Mouse (Mus musculus): ENCODE results near the gene Nup188. TPM values are rescaled to one million over a fixed set of nuclear protein-coding genes. Genes with fewer than 3 reads are reported as not detected.

The Nup188 gene
- polyA plus RNA-seq, 1 experiment from 2014 or later: 19.5 TPM

DNA sequence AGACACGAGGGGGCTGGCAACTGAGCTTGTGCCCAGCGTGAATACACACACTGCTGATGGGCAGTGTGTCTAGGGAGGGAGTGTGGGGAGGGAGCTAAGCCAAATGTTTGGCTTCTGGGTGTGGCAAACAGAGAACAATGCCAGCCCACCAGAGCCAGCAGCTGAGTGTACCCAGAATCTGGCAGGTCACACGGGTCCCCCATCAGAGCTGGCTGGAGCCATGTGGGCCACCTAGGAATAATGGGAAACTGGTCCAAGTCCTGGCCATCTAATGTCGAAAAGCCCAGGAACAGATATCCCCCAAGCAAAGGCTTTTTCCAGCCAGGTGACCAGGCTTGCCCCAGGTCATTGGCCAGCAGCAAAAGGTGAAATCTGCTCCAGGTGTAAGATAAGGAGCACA, 69.7 kb downstream of the Nup188 start:
- Histone ChIP-seq H3K9ac (0 out of 2 replicates have a peak overlapping the region, but pooled peaks have one; percentile 6), H3K4me1 (replicated peaks; ENCODE audit: control insufficient read depth, insufficient read depth, low read length) (peaks cover 19% of the 10 kb centered on the region), H3K36me3 (replicated peaks; ENCODE audit: control insufficient read depth, insufficient read depth) (peaks cover 25% of the 10 kb centered on the region), H3K27ac (no peak overlapping the region), H3K27me3 (ENCODE audit: control insufficient read depth, insufficient read depth, low read length) (no peaks in the 10 kb centered on the region), H3K9me3 (ENCODE audit: control insufficient read depth, low read length) (no peaks in the 10 kb centered on the region), H3K4me3 (replicated peaks; ENCODE audit: low read length) (no peak overlapping the region), H3K4me2 (replicated peaks) (no peak overlapping the region)
- ATAC-seq (ENCODE audit: low FRiP score) (no peak), DNase-seq (ENCODE audit: low spot score) (no peak)
- WGBS: 56% methylated on average over 4 of the region's 4 CpGs

DNA sequence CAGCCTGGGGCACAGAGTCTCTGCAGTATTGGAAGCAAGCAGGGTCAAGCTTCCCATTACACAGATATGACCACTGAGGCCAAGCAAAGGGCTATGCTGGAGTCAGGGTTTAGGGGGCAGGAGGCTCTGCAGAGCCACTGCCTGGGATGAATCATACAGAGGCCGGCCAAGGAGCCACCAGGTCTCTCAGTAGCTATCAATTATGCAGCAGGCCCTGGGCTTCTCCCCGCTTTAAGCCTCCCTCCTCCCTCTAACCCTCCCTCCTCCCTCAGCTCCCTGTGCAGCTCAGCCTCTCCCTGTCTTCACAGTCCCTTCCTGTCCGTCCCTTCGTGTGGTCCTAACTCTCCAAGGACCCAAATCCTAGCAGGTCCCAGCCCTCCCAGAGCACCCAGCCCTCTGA, 70.1 kb downstream of the Nup188 start:
- Histone ChIP-seq H3K4me2 (replicated peaks) (no peak overlapping the region), H3K4me1 (replicated peaks; ENCODE audit: control insufficient read depth, insufficient read depth, low read length) (peaks cover 19% of the 10 kb centered on the region), H3K36me3 (replicated peaks; ENCODE audit: control insufficient read depth, insufficient read depth) (peaks cover 24% of the 10 kb centered on the region), H3K27ac (no peak overlapping the region), H3K9me3 (ENCODE audit: control insufficient read depth, low read length) (no peaks in the 10 kb centered on the region), H3K4me3 (replicated peaks; ENCODE audit: low read length) (no peak overlapping the region), H3K9ac (no peak overlapping the region), H3K27me3 (ENCODE audit: control insufficient read depth, insufficient read depth, low read length) (no peaks in the 10 kb centered on the region)
- no peak for ATAC-seq (ENCODE audit: low FRiP score)
- 62% methylated on average over 4 of the region's 4 CpGs for WGBS
- no peak for DNase-seq (ENCODE audit: low spot score)

DNA sequence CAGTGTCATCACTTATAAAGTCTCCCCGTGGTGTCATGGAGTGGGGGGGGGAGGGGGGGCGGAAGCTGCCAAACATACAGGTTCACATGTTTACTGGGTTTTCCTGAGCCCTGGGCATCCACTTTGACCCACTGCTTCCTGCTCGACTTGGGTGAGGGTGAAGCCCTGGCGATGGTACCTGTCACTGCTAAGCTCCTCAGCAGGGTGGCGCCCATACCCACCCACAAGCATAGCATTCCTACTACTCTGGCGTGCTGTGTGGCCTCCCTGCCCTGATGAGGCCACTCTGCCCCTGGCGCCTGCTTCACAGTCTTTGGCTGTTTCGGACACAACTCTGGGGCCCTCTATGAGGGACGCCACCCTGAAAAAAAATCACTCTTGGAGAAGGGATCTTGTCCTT, 70.7 kb downstream of the Nup188 start:
- ATAC-seq (ENCODE audit: low FRiP score) (no peak), DNase-seq (ENCODE audit: low spot score) (no peak)
- Histone ChIP-seq H3K36me3 (replicated peaks; ENCODE audit: control insufficient read depth, insufficient read depth) (peaks cover 24% of the 10 kb centered on the region), H3K4me1 (replicated peaks; ENCODE audit: control insufficient read depth, insufficient read depth, low read length) (peaks cover 19% of the 10 kb centered on the region), H3K9me3 (ENCODE audit: control insufficient read depth, low read length) (no peaks in the 10 kb centered on the region), H3K4me2 (replicated peaks) (no peak overlapping the region), H3K27ac (no peak overlapping the region), H3K27me3 (ENCODE audit: control insufficient read depth, insufficient read depth, low read length) (no peaks in the 10 kb centered on the region), H3K9ac (no peak overlapping the region), H3K4me3 (replicated peaks; ENCODE audit: low read length) (no peak overlapping the region)
- 72% methylated on average over 9 of the region's 9 CpGs for WGBS

DNA sequence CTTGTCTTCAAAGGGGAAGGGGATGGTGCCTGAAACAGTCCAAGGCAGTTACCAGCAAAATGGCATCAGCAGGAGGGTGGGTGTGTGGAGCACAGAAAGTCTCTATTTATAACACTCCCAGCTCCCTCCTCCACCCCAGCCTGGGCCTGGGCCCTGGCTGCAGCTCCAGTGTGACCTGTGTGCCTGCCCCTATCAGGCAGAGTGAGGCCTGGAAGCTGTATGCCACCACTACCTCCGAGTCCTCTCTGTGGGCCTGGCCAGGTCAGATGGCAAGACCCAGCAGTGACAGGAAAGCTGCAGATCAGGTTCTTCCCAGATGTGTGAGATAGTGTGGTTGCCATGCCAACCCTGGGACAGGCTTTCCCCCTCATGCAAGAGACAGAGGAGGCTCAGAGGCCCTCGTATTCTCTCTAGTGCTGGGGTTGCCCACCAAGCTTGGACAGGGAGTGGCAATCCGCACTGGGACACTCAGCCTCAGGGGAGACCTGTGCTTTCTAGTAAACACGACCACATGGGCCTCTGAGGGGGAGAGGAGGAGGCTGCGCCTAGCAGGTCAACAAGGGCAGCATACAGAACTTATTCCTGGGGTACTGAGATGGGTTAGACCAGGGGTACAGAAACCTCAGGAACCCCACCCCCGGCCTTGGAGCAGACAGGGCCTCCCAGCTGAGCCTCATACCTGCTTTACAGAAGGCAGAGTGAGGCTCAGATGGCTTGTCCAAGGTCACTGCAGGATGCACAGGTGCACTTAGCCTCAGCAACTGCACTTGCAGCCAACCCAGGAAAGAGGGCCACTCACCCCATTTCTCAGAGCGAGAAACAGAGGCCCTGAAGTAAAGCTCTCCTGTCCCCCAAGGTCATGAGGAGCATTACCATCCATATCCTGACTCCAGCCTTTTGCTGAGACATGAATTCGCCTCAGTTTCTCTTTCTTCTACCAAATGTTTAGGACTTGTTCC, 71.6 kb downstream of the Nup188 start:
- ATAC-seq (ENCODE audit: low FRiP score): no peak
- 62% methylated on average over 8 of the region's 8 CpGs for whole genome bisulfite sequencing
- H3K27ac ChIP-seq: no peak overlapping the region
- peak overlapping the region; percentile 87 for H3K9ac ChIP-seq
- H3K36me3 ChIP-seq (replicated peaks; ENCODE audit: control insufficient read depth, insufficient read depth): peaks cover 16% of the 10 kb centered on the region
- peak overlapping the region; percentile 94 for H3K4me2 ChIP-seq (replicated peaks)
- H3K9me3 ChIP-seq (ENCODE audit: control insufficient read depth, low read length): no peaks in the 10 kb centered on the region
- no peaks in the 10 kb centered on the region for H3K27me3 ChIP-seq (ENCODE audit: control insufficient read depth, insufficient read depth, low read length)
- peak overlapping the region; percentile 62 for H3K4me3 ChIP-seq (replicated peaks; ENCODE audit: low read length)
- DNase-seq (ENCODE audit: low spot score): no peak
- H3K4me1 ChIP-seq (replicated peaks; ENCODE audit: control insufficient read depth, insufficient read depth, low read length): peaks cover 19% of the 10 kb centered on the region

DNA sequence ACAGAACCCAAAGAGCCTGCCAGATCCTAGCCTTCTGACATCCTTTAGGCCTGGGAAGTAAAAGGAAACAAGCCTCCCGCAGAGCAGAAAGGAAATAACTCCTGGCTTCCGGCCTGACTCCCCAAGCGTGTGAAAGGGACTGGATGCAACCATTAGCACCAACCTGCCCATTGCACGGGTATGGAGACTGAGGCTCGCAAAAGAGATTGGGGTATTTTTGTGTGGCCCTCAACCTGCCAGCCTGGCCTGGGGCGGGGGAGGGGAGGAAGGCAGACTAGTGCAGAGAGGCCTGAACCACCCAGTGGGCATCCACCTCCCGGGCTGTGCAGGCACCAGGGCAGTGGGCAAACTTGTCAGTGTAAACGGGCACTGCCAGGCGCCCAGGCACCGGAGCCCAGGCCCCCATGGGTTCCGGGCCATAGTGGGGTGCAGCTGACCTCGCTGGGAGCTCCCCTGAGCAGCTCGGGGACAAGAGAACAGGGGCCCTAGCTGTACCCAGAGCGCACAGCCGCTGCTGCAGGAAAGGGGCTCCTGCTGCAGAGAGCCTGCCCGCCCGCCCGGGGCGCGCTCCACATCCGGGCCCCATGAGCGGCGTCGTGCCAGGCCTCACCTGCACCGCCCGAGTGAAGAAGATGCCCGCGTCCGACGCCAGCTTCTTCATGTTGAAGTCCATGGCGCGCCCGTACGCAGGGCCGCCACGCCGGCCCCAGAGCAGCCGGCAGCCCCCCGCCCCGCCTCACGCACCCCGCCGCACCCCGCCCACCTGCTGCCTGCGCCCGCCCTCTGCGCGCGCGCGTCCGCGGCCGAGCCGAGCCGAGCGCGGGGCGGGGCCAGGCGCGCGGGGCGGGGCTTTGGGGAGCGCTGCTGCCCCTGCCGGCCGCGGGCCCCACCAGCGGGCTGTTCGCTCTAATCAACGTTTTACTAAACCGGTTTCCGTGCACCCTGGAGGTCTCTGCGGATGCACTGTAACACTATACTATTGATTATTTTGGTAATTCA, 72.6 kb downstream of the Nup188 start, which contains the start of gene Sh3glb2:
Sh3glb2 (minus strand) TSS at position 805 of the 999 bp plus-strand sequence.
- Histone ChIP-seq H3K9me3 (ENCODE audit: control insufficient read depth, low read length) (no peaks in the 10 kb centered on the region), H3K27me3 (ENCODE audit: control insufficient read depth, insufficient read depth, low read length) (no peaks in the 10 kb centered on the region), H3K4me1 (replicated peaks; ENCODE audit: control insufficient read depth, insufficient read depth, low read length) (peaks cover 19% of the 10 kb centered on the region), H3K4me2 (replicated peaks) (peak within 1 kb of the TSS; percentile 94), H3K36me3 (replicated peaks; ENCODE audit: control insufficient read depth, insufficient read depth) (peaks cover 6% of the 10 kb centered on the region), H3K27ac (peak within 1 kb of the TSS; percentile 77), H3K4me3 (replicated peaks; ENCODE audit: low read length) (peak within 1 kb of the TSS; percentile 62), H3K9ac (peak within 1 kb of the TSS; percentile 87)
- DNase-seq (ENCODE audit: low spot score): peak; percentile 88
- 2% methylated on average over 65 of the region's 73 CpGs for WGBS
- peak; percentile 69 for ATAC-seq (ENCODE audit: low FRiP score)

DNA sequence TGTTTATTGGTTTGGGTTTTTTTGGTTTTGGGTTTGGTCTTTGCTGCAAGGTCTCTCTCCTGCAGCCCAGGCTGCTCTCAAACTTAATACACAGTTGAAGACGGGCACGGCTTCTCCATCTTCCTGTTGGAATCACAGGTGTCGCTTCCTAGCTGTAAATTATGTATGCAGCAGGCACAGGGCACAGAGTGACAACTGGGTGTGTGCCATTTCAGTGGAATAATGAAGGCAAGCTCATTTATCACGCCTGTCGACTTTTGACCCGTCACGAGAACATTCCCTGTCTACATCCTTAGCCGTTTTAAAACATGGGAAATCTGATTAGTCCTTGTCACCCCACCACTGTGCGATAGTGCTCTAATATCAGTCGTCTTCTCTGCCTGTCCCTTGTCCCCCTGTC, 74.4 kb downstream of the Nup188 start:
- Histone ChIP-seq H3K4me2 (replicated peaks) (no peak overlapping the region), H3K9me3 (ENCODE audit: control insufficient read depth, low read length) (no peaks in the 10 kb centered on the region), H3K27ac (no peak overlapping the region), H3K4me3 (replicated peaks; ENCODE audit: low read length) (no peak overlapping the region), H3K9ac (no peak overlapping the region), H3K36me3 (replicated peaks; ENCODE audit: control insufficient read depth, insufficient read depth) (no peaks in the 10 kb centered on the region), H3K27me3 (ENCODE audit: control insufficient read depth, insufficient read depth, low read length) (no peaks in the 10 kb centered on the region), H3K4me1 (replicated peaks; ENCODE audit: control insufficient read depth, insufficient read depth, low read length) (peaks cover 30% of the 10 kb centered on the region)
- WGBS: 41% methylated on average over 10 of the region's 10 CpGs
- DNase-seq (ENCODE audit: low spot score): no peak
- no peak for ATAC-seq (ENCODE audit: low FRiP score)

DNA sequence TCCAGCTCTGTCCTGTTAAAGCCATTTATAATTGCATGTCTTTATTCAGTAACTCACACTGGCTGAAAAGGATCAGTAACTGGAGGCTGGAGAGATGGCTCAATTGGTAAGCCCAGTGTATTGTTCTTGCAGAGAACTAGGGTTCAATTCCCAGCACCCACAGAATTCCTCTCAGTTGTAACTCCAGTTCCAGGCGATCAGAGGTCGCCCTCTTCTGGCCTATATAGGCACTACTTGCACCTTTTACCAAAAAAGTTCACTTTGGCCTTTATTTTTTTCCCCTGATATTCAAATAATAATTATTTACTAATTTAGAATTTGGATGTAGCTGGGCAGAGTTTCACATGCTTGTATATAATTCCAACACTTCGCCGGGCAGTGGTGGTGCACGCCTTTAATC, 76.7 kb downstream of the Nup188 start:
- Histone ChIP-seq H3K9ac (no peak overlapping the region), H3K36me3 (replicated peaks; ENCODE audit: control insufficient read depth, insufficient read depth) (peaks cover 13% of the 10 kb centered on the region), H3K27me3 (ENCODE audit: control insufficient read depth, insufficient read depth, low read length) (no peaks in the 10 kb centered on the region), H3K4me1 (replicated peaks; ENCODE audit: control insufficient read depth, insufficient read depth, low read length) (peaks cover 22% of the 10 kb centered on the region), H3K4me2 (replicated peaks) (no peak overlapping the region), H3K4me3 (replicated peaks; ENCODE audit: low read length) (no peak overlapping the region), H3K27ac (no peak overlapping the region), H3K9me3 (ENCODE audit: control insufficient read depth, low read length) (no peaks in the 10 kb centered on the region)
- ATAC-seq (ENCODE audit: low FRiP score): no peak
- DNase-seq (ENCODE audit: low spot score): no peak
- WGBS: 72% methylated on average over 5 of the region's 5 CpGs

DNA sequence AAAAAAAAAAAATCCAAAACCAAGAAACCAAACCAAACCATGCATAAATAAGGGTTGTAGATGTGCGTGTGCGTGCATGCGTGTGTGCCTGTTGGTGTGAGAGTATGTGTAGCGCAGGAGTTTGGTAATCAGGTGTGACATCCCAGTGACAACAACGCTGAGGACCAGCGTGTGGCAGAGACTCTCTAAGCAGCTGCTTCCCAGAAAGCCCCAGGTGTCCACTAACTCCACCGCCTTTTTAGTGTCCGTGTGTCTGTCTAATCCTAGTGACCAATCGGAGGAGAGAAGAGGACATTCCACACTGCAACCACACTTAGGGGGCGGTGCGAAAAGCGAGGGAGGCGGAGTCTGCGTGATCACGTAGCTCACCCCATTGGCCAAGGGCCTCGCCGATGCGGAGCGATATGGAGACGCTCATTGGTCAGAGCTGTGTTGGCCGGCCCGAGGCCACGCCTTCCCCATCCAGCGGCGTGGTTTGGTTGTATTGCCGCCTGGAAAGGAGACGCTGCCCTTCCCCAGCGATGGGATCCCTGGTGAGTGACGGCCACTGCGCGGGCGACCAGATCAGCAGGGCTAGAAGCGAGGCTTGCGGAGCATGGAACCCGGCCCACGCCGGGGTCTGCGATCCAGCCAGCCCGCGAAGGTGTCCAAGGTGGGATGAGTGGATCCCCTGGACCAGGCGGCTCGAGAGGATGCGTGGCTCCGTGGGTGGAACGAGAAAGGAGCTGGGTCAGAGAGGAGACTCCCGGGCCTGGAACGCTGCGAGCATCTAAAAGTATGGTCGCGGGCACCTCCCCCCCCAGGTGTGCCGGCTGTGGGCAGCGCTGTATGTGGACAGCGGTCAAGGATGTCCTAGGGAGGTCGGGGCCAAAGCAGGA, 77.8 kb downstream of the Nup188 start, which contains the start of gene Miga2:
Miga2 (plus strand) TSS at position 461 of the 878 bp plus-strand sequence.
- Histone ChIP-seq H3K4me2 (replicated peaks) (peak within 1 kb of the TSS; percentile 89), H3K4me3 (replicated peaks; ENCODE audit: low read length) (peak within 1 kb of the TSS; percentile 73), H3K27me3 (ENCODE audit: control insufficient read depth, insufficient read depth, low read length) (no peaks in the 10 kb centered on the region), H3K9ac (peak within 1 kb of the TSS; percentile 84), H3K27ac (peak within 1 kb of the TSS; percentile 75), H3K9me3 (ENCODE audit: control insufficient read depth, low read length) (no peaks in the 10 kb centered on the region), H3K36me3 (replicated peaks; ENCODE audit: control insufficient read depth, insufficient read depth) (peaks cover 24% of the 10 kb centered on the region), H3K4me1 (replicated peaks; ENCODE audit: control insufficient read depth, insufficient read depth, low read length) (peaks cover 14% of the 10 kb centered on the region)
- 0% methylated on average over 54 of the region's 54 CpGs for WGBS
- ATAC-seq (ENCODE audit: low FRiP score) (peak; percentile 98), DNase-seq (ENCODE audit: low spot score) (peak; percentile 98)
